Mouse (Mus musculus): ENCODE measurements at regions not wholly inside any gene's neighbourhood (a gene's known extent, or its start where the extent isn't known, plus 50 kb on each side); places are given as distances from the start of the nearest gene placed in this dataset.

- ATAC-seq (ENCODE audit: insufficient number of reproducible peaks, insufficient read depth, low FRiP score, low TSS enrichment, low read depth): peak; percentile 75
- peaks cover 6% of the 10 kb centered on the region; the same call in 1 of the 2 replicates for H3K27me3 ChIP-seq
- 30% methylated on average over 18 of the region's 18 CpGs for WGBS
- H3K4me2 ChIP-seq: peak overlapping the region; percentile 5
- H3K4me3 ChIP-seq: no peak overlapping the region
- no peaks in the 10 kb centered on the region for H3K36me3 ChIP-seq
- H3K27ac ChIP-seq: peak overlapping the region; percentile 45; the same call in 1 of the 2 replicates
- H3K9me3 ChIP-seq: no peaks in the 10 kb centered on the region
- H3K9ac ChIP-seq: no peak overlapping the region
- H3K4me1 ChIP-seq: peaks cover 29% of the 10 kb centered on the region
Observed at GRCm38 (mm10) chr7:36892776-36893500, 195.0 kb downstream of the Tshz3 start.

GRCm38 (mm10) chr7:36896339-36896738 lies 198.4 kb downstream of the Tshz3 start:
- no peak overlapping the region for H3K27ac ChIP-seq
- H3K9ac ChIP-seq: no peak overlapping the region
- H3K9me3 ChIP-seq: no peaks in the 10 kb centered on the region
- no peak overlapping the region for H3K4me3 ChIP-seq
- H3K27me3 ChIP-seq: peaks cover 16% of the 10 kb centered on the region
- 39% methylated on average over 12 of the region's 12 CpGs for WGBS
- no peak for ATAC-seq (ENCODE audit: insufficient number of reproducible peaks, insufficient read depth, low FRiP score, low TSS enrichment, low read depth)
- no peaks in the 10 kb centered on the region for H3K36me3 ChIP-seq
- H3K4me1 ChIP-seq: peaks cover 33% of the 10 kb centered on the region
- 0 out of 2 replicates have a peak overlapping the region, but pooled peaks have one; percentile 16 for H3K4me2 ChIP-seq

GRCm38 (mm10) chr7:36901537-36901936 lies 203.6 kb downstream of the Tshz3 start:
- WGBS: 86% methylated on average over 5 of the region's 5 CpGs
- peaks cover 20% of the 10 kb centered on the region for H3K4me1 ChIP-seq

GRCm38 (mm10) chr7:36913304-36913703 lies 215.4 kb downstream of the Tshz3 start:
- no peaks in the 10 kb centered on the region for H3K4me1 ChIP-seq
- ATAC-seq (ENCODE audit: insufficient number of reproducible peaks, insufficient read depth, low FRiP score, low TSS enrichment, low read depth): no peak
- no peak overlapping the region for H3K4me2 ChIP-seq
- no peak overlapping the region for H3K4me3 ChIP-seq
- WGBS: 85% methylated on average over 3 of the region's 3 CpGs
- H3K27me3 ChIP-seq: no peaks in the 10 kb centered on the region
- no peaks in the 10 kb centered on the region for H3K9me3 ChIP-seq
- no peak overlapping the region for H3K9ac ChIP-seq
- no peaks in the 10 kb centered on the region for H3K36me3 ChIP-seq
- no peak overlapping the region for H3K27ac ChIP-seq

More at GRCm38 (mm10) chr7:36901537-36901936, 203.6 kb downstream of the Tshz3 start:
- no peaks in the 10 kb centered on the region for H3K9me3 ChIP-seq
- ATAC-seq (ENCODE audit: insufficient number of reproducible peaks, insufficient read depth, low FRiP score, low TSS enrichment, low read depth): no peak
- no peak overlapping the region for H3K27ac ChIP-seq
- no peak overlapping the region for H3K4me3 ChIP-seq
- peaks cover 11% of the 10 kb centered on the region; the same call in 1 of the 2 replicates for H3K27me3 ChIP-seq
- no peaks in the 10 kb centered on the region for H3K36me3 ChIP-seq
- no peak overlapping the region for H3K4me2 ChIP-seq
- no peak overlapping the region for H3K9ac ChIP-seq

GRCm38 (mm10) chr7:36914261-36914660 lies 216.3 kb downstream of the Tshz3 start:
- Histone ChIP-seq H3K36me3 (no peaks in the 10 kb centered on the region), H3K27me3 (no peaks in the 10 kb centered on the region), H3K9me3 (no peaks in the 10 kb centered on the region), H3K4me3 (no peak overlapping the region), H3K4me2 (no peak overlapping the region), H3K27ac (no peak overlapping the region), H3K9ac (no peak overlapping the region), H3K4me1 (no peaks in the 10 kb centered on the region)
- ATAC-seq (ENCODE audit: insufficient number of reproducible peaks, insufficient read depth, low FRiP score, low TSS enrichment, low read depth): no peak
- 73% methylated on average over 9 of the region's 9 CpGs for WGBS

- no peak for ATAC-seq (ENCODE audit: insufficient number of reproducible peaks, insufficient read depth, low FRiP score, low TSS enrichment, low read depth)
- H3K4me3 ChIP-seq: no peak overlapping the region
- H3K27me3 ChIP-seq: no peaks in the 10 kb centered on the region
- 81% methylated on average over 5 of the region's 5 CpGs for WGBS
- H3K36me3 ChIP-seq: no peaks in the 10 kb centered on the region
- no peak overlapping the region for H3K27ac ChIP-seq
- no peak overlapping the region for H3K4me2 ChIP-seq
- no peaks in the 10 kb centered on the region for H3K4me1 ChIP-seq
- no peaks in the 10 kb centered on the region for H3K9me3 ChIP-seq
- no peak overlapping the region for H3K9ac ChIP-seq
Observed at GRCm38 (mm10) chr7:36915171-36915570, 217.3 kb downstream of the Tshz3 start.

GRCm38 (mm10) chr7:36917011-36917410 lies 219.1 kb downstream of the Tshz3 start:
- no peak overlapping the region for H3K4me3 ChIP-seq
- H3K27ac ChIP-seq: no peak overlapping the region
- 75% methylated on average over 9 of the region's 9 CpGs for WGBS
- ATAC-seq (ENCODE audit: insufficient number of reproducible peaks, insufficient read depth, low FRiP score, low TSS enrichment, low read depth): no peak
- no peaks in the 10 kb centered on the region for H3K27me3 ChIP-seq
- H3K4me1 ChIP-seq: no peaks in the 10 kb centered on the region
- no peak overlapping the region for H3K9ac ChIP-seq
- no peaks in the 10 kb centered on the region for H3K9me3 ChIP-seq
- no peaks in the 10 kb centered on the region for H3K36me3 ChIP-seq
- H3K4me2 ChIP-seq: no peak overlapping the region

GRCm38 (mm10) chr7:36919413-36919812 lies 221.5 kb downstream of the Tshz3 start:
- H3K27ac ChIP-seq: no peak overlapping the region
- no peak overlapping the region for H3K9ac ChIP-seq
- H3K4me3 ChIP-seq: no peak overlapping the region
- no peaks in the 10 kb centered on the region for H3K4me1 ChIP-seq
- no peak overlapping the region for H3K4me2 ChIP-seq
- ATAC-seq (ENCODE audit: insufficient number of reproducible peaks, insufficient read depth, low FRiP score, low TSS enrichment, low read depth): no peak
- H3K9me3 ChIP-seq: no peaks in the 10 kb centered on the region
- H3K27me3 ChIP-seq: no peaks in the 10 kb centered on the region
- WGBS: 74% methylated on average over 4 of the region's 4 CpGs
- no peaks in the 10 kb centered on the region for H3K36me3 ChIP-seq

- Histone ChIP-seq H3K27me3 (no peaks in the 10 kb centered on the region), H3K36me3 (no peaks in the 10 kb centered on the region), H3K4me3 (no peak overlapping the region), H3K4me2 (no peak overlapping the region), H3K9ac (no peak overlapping the region), H3K9me3 (no peaks in the 10 kb centered on the region), H3K27ac (no peak overlapping the region), H3K4me1 (no peaks in the 10 kb centered on the region)
- ATAC-seq (ENCODE audit: insufficient number of reproducible peaks, insufficient read depth, low FRiP score, low TSS enrichment, low read depth): no peak
- 87% methylated on average over 14 of the region's 14 CpGs for WGBS
Observed at GRCm38 (mm10) chr7:36921003-36921402, 223.1 kb downstream of the Tshz3 start.

- Histone ChIP-seq H3K4me2 (no peak overlapping the region), H3K4me3 (no peak overlapping the region), H3K36me3 (no peaks in the 10 kb centered on the region), H3K27me3 (no peaks in the 10 kb centered on the region), H3K27ac (no peak overlapping the region), H3K9ac (no peak overlapping the region), H3K9me3 (no peaks in the 10 kb centered on the region), H3K4me1 (peaks cover 13% of the 10 kb centered on the region)
- 66% methylated on average over 4 of the region's 4 CpGs for WGBS
- no peak for ATAC-seq (ENCODE audit: insufficient number of reproducible peaks, insufficient read depth, low FRiP score, low TSS enrichment, low read depth)
Observed at GRCm38 (mm10) chr7:36933490-36933889, 235.6 kb downstream of the Tshz3 start.

- H3K4me3 ChIP-seq: no peak overlapping the region
- ATAC-seq (ENCODE audit: insufficient number of reproducible peaks, insufficient read depth, low FRiP score, low TSS enrichment, low read depth): 0 out of 2 replicates have a peak, but pooled peaks have one; percentile 37
- peaks cover 8% of the 10 kb centered on the region; the same call in 1 of the 2 replicates for H3K4me1 ChIP-seq
Observed at GRCm38 (mm10) chr7:36934792-36935555, 237.1 kb downstream of the Tshz3 start.

GRCm38 (mm10) chr7:36940611-36941010 lies 242.7 kb downstream of the Tshz3 start:
- no peak overlapping the region for H3K9ac ChIP-seq
- H3K4me2 ChIP-seq: no peak overlapping the region
- H3K36me3 ChIP-seq: no peaks in the 10 kb centered on the region
- 75% methylated on average over 10 of the region's 10 CpGs for WGBS
- H3K4me3 ChIP-seq: no peak overlapping the region
- H3K9me3 ChIP-seq: no peaks in the 10 kb centered on the region
- H3K27ac ChIP-seq: no peak overlapping the region
- ATAC-seq (ENCODE audit: insufficient number of reproducible peaks, insufficient read depth, low FRiP score, low TSS enrichment, low read depth): no peak
- no peaks in the 10 kb centered on the region for H3K27me3 ChIP-seq
- H3K4me1 ChIP-seq: no peaks in the 10 kb centered on the region

More at GRCm38 (mm10) chr7:36934792-36935555, 237.1 kb downstream of the Tshz3 start:
- Histone ChIP-seq H3K27ac (no peak overlapping the region), H3K36me3 (no peaks in the 10 kb centered on the region), H3K4me2 (peak overlapping the region; percentile 44), H3K9ac (no peak overlapping the region), H3K9me3 (no peaks in the 10 kb centered on the region), H3K27me3 (no peaks in the 10 kb centered on the region)
- 61% methylated on average over 21 of the region's 21 CpGs for WGBS

Measured in embryonic facial prominence, embryonic 13.5 days (tissue).